Mouse (Mus musculus) splenic B cell, adult 2 months (primary cell): ENCODE measurements around the gene Neu1.
"Not testable (repeated sequence)": the region's sequence is repeated elsewhere in the genome, so short reads cannot be mapped to it uniquely, and the experiment has no call there.

ENCODE experiments used
- DNase-seq: peaks from one replicate; pipeline ENCODE4 v3.0.0-alpha.2; 2011; ENCODE audit warnings: low read depth, low spot score
- H3K27me3 ChIP-seq: 2 replicates; pipeline ENCODE4 v1.6.1; 2012; ENCODE audit warnings: mild to moderate bottlenecking, low read length, moderate library complexity, mixed read lengths; ENCODE audit not compliant: control insufficient read depth, poor library complexity, insufficient read depth, severe bottlenecking
- H3K36me3 ChIP-seq: 2 replicates; pipeline ENCODE4 v1.6.1; 2012; ENCODE audit warnings: mild to moderate bottlenecking, low read length, moderate library complexity, mixed read lengths; ENCODE audit not compliant: control insufficient read depth, poor library complexity, insufficient read depth, severe bottlenecking

Gene Neu1

DNA sequence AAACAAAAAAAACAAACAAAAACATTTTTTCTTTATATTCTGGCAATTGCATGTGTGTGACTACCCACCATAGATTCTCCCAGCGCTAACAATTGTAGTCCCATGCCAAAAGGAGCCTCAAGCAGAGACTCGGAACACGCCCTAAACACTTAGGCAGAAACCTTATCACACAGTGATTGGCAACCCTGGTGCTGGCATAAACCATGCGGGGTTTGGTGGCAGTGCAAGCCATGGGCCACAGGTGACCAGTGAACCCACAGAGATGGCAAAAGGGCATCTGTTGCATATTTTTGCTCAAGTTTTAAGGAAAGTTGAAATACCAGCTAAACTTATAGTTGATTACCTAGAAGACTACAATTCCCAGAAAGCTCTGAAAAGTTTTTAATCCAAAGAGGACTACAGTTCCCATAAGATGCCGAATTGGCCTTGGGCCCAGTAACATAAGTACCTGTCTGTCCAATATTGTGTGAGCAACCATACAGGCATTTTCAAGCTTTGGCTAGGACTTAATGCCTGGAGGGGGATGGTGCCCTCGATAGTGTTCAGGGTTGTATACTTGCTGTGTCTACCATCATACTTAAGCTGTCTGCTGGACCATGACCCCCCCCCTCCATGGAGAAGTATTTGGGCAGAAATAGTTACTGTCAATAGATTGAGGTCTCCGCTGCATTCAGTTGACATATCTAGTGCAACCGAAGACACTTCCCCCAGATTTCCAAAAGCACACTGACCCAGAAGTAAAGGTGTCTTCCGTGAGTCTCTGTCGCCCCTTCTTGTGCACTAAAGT is 33.5 kb upstream of the Neu1 start:
- H3K27me3 ChIP-seq, result no peaks in the 10 kb centered on the region
- DNase-seq, result peak; percentile 20
- 0 out of 2 replicates have a peak, but pooled peaks cover 1% of the 10 kb centered on the region for H3K36me3 ChIP-seq

GRCm38 (mm10) chr17:34898160-34898586 is 32.9 kb upstream of the Neu1 start, which contains the start of the genes C2 and Ehmt2:
TSS of gene C2 (minus strand) at chr17:34898265.
TSS of gene Ehmt2 (plus strand) at chr17:34898469.
- DNase-seq, result peak; percentile 73
- Histone ChIP-seq H3K36me3 (0 out of 2 replicates have a peak, but pooled peaks cover 3% of the 10 kb centered on the region), H3K27me3 (no peaks in the 10 kb centered on the region)

- no peaks in the 10 kb centered on the region for H3K27me3 ChIP-seq
- H3K36me3 ChIP-seq, result 0 out of 2 replicates have a peak, but pooled peaks cover 3% of the 10 kb centered on the region
- DNase-seq, result peak; percentile 14
Measured at GRCm38 (mm10) chr17:34898706-34899052, 32.4 kb upstream of the Neu1 start.

- H3K36me3 ChIP-seq, result 0 out of 2 replicates have a peak, but pooled peaks cover 3% of the 10 kb centered on the region
- DNase-seq, result peak; percentile 34
- no peaks in the 10 kb centered on the region for H3K27me3 ChIP-seq
Measured at GRCm38 (mm10) chr17:34899053-34899889, 31.8 kb upstream of the Neu1 start.

DNA sequence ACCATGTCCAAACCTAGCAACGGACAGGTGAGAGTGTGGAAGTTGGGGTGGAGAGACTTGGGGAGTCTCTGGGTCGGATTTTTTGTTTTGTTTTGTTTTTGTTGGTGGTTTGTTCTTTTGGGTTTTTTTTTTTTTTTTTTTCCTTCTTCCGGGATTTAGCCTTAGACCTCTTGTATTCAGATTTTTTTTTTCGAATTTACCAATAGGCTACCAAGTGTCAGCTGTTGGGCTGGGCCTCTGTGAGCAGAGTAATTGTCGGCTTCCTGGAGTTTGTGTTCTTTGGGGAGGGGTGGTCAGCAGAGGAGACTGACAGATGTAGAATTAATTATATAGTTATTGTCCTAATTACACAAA is 31.2 kb upstream of the Neu1 start:
- Histone ChIP-seq H3K36me3 (0 out of 2 replicates have a peak, but pooled peaks cover 3% of the 10 kb centered on the region), H3K27me3 (no peaks in the 10 kb centered on the region)
- DNase-seq, result peak; percentile 24

DNA sequence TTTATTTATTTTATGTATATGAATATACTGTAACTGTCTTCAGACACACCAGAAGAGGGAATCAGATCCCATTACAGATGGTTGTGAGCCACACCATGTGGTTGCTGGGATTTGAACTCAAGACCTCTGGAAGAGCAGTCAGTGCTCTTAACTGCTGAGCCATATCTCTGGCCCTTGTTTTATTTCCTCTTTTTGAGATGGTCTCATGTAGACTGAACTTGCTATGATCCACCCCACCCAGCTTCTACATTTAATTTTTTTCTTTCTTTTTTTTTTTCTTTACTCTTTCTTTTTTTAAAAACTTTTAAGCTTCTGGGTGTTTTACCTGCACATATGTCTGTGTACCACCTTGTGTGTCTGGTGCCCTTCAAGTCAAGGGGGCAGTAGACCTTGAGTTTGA is 30.2 kb upstream of the Neu1 start:
- H3K27me3 ChIP-seq, H3K36me3 ChIP-seq: not testable (repeated sequence)
- DNase-seq, result peak; percentile 35

DNA sequence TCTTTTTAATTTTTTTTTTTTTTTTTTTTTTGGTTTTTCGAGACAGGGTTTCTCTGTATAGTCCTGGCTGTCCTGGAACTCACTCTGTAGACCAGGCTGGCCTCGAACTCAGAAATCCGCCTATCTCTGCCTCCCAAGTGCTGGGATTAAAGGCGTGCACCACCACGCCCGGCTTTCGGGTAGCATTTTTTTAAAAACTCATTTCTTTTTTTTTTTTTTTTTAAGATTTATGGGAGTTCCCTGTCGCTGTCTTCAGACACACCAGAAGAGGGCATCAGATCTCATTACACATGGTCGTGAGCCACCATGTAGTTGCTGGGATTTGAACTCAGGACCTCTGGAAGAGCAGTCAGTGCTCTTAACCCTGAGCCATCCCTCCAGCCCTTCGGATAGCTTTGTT is 29.1 kb upstream of the Neu1 start:
- not testable (repeated sequence) for H3K27me3 ChIP-seq, DNase-seq, H3K36me3 ChIP-seq

GRCm38 (mm10) chr17:34902895-34903294 is 28.2 kb upstream of the Neu1 start:
- Histone ChIP-seq H3K36me3 (peaks cover 9% of the 10 kb centered on the region), H3K27me3 (no peaks in the 10 kb centered on the region)
- no peak for DNase-seq

DNA sequence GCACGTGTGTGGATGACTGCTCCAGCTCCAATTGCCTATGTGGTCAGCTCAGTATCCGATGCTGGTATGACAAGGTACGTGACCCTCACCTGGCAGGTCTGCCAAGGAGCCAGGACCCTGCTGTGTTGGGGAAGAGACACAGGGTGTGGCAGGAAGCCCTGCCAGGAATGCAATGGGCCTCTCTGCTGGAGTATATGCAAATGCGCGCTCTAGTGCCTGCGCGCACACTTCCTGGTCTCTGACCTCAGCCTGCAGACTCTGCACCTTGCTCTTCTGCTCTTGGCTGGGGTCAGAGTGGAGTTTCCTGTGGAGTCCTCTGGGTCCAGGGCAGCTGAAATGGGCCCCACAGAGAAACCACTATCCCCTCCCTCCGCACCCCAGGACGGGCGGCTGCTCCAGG is 20.1 kb upstream of the Neu1 start:
- peaks cover 11% of the 10 kb centered on the region for H3K36me3 ChIP-seq
- no peaks in the 10 kb centered on the region for H3K27me3 ChIP-seq
- peak; percentile 13 for DNase-seq

DNA sequence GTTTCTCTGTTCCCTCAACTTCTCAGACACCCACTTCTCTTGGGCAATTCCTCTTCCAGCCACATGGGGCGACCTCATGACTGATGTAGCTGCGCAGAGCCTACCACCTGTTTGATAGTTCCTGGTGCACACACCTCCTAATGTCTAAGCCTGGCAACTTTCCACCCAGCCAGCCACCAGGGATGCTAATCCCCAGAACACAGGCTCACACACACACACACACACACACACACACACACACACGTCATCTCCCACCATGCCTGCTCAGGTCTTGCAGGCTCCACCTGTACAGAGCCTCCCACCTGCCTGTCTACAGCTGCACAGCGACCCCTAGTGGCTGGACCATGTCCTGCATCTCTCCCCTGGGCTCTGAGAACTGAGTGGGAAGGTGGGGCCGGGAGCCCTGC is 19.1 kb upstream of the Neu1 start:
- no peaks in the 10 kb centered on the region for H3K27me3 ChIP-seq
- peak; percentile 93 for DNase-seq
- peaks cover 8% of the 10 kb centered on the region for H3K36me3 ChIP-seq

DNA sequence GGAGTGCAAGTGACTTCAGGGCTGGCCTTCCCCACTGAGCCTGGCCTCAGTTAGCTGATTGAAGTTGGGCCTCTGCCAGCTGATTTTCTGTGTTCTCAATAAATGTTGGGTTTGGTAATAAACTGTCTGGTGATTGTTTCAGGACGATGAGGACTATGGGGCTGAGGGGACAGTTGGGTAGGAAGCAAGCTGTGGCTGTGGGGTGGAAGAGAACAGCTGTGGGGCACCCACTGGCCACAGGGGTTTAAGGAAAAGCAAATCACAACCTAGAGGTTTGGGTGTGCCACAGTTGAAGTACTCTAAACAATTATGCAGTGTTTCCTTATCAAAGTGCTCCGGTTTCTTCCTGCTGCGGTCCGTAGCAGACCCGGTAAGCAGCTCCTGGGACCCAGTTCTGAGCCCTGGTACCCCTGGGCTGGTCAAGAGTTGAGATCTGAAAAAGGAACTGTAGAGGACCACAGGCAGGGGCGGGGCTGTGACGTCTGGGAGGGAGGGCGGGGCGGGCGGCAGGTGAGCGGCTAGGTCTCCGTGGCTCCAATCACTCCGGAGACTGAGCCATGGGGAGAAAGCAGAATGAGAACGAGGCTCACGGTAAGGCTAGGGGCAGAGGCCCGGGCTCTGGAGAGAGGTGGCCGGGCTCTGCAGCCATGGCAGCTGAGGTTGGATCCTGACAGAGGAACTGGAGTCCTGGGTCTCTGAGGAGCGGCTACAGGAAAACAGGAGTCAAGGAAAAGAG is 17.0 kb upstream of the Neu1 start, which contains the start of gene Slc44a4:
Slc44a4 (plus strand) TSS at position 537 of the 736 bp plus-strand sequence.
- no peak for DNase-seq

GRCm38 (mm10) chr17:34915410-34915831 is 15.6 kb upstream of the Neu1 start:
- peak; percentile 21 for DNase-seq
- H3K36me3 ChIP-seq, result peaks cover 4% of the 10 kb centered on the region; the same call in 1 of the 2 replicates

More for the DNA sequence above, 17.0 kb upstream of the Neu1 start, which contains the start of gene Slc44a4:
- peaks cover 6% of the 10 kb centered on the region for H3K36me3 ChIP-seq
- no peaks in the 10 kb centered on the region for H3K27me3 ChIP-seq

GRCm38 (mm10) chr17:34916316-34916715 is 14.7 kb upstream of the Neu1 start:
- no peak for DNase-seq

More at GRCm38 (mm10) chr17:34915410-34915831, 15.6 kb upstream of the Neu1 start:
- no peaks in the 10 kb centered on the region for H3K27me3 ChIP-seq

GRCm38 (mm10) chr17:34917188-34917587 is 13.9 kb upstream of the Neu1 start:
- DNase-seq, result no peak
- no peaks in the 10 kb centered on the region for H3K27me3 ChIP-seq
- H3K36me3 ChIP-seq, result peaks cover 4% of the 10 kb centered on the region; the same call in 1 of the 2 replicates

More at GRCm38 (mm10) chr17:34916316-34916715, 14.7 kb upstream of the Neu1 start:
- H3K27me3 ChIP-seq, result no peaks in the 10 kb centered on the region
- H3K36me3 ChIP-seq, result peaks cover 4% of the 10 kb centered on the region; the same call in 1 of the 2 replicates
